Mouse (Mus musculus): ENCODE measurements around the gene Slc24a2. TPM values are rescaled to one million over a fixed set of nuclear protein-coding genes. Genes with fewer than 3 reads are reported as not detected.
A peak's percentile ranks its signal among the peaks of the same experiment; 100 is the strongest.

Gene Slc24a2
- 1.8 and 3.0 TPM in 2 replicates for polyA plus RNA-seq (2012; rRNA removed)

GRCm38 (mm10) chr4:87229960-87230551 is at the start of gene Slc24a2:
Slc24a2 (minus strand) TSS chr4:87230477.
- TF ChIP-seq POLR2A (IDR thresholded peaks at IDR 0.05; ENCODE audit: borderline replicate concordance, extremely low read depth, insufficient read depth, insufficient read length, poor library complexity, severe bottlenecking) (no peak), CTCF (IDR thresholded peaks at IDR 0.05; ENCODE audit: borderline replicate concordance, extremely low read depth, insufficient read depth, insufficient read length) (0 out of 2 replicates have a peak, but pooled peaks have one; percentile 2)
- DNase-seq (ENCODE audit: low read depth): peak; percentile 84

GRCm38 (mm10) chr4:87274825-87275224 is 44.5 kb upstream of the Slc24a2 start:
- DNase-seq (ENCODE audit: low read depth): no peak
- TF ChIP-seq CTCF (IDR thresholded peaks at IDR 0.05; ENCODE audit: borderline replicate concordance, extremely low read depth, insufficient read depth, insufficient read length): no peak
- TF ChIP-seq POLR2A (IDR thresholded peaks at IDR 0.05; ENCODE audit: borderline replicate concordance, extremely low read depth, insufficient read depth, insufficient read length, poor library complexity, severe bottlenecking): no peak

- peak; percentile 22 for DNase-seq (ENCODE audit: low read depth)
Observed at GRCm38 (mm10) chr4:87274276-87274675, 44.0 kb upstream of the Slc24a2 start.

GRCm38 (mm10) chr4:87273476-87273875 is 43.2 kb upstream of the Slc24a2 start:
- TF ChIP-seq CTCF (IDR thresholded peaks at IDR 0.05; ENCODE audit: borderline replicate concordance, extremely low read depth, insufficient read depth, insufficient read length): no peak
- TF ChIP-seq POLR2A (IDR thresholded peaks at IDR 0.05; ENCODE audit: borderline replicate concordance, extremely low read depth, insufficient read depth, insufficient read length, poor library complexity, severe bottlenecking): no peak
- no peak for DNase-seq (ENCODE audit: low read depth)

More at GRCm38 (mm10) chr4:87274276-87274675, 44.0 kb upstream of the Slc24a2 start:
- no peak for TF ChIP-seq POLR2A (IDR thresholded peaks at IDR 0.05; ENCODE audit: borderline replicate concordance, extremely low read depth, insufficient read depth, insufficient read length, poor library complexity, severe bottlenecking)
- TF ChIP-seq CTCF (IDR thresholded peaks at IDR 0.05; ENCODE audit: borderline replicate concordance, extremely low read depth, insufficient read depth, insufficient read length): no peak

GRCm38 (mm10) chr4:87229224-87229959 is 885 bp downstream of the Slc24a2 start:
- peak; percentile 70 for DNase-seq (ENCODE audit: low read depth)
- TF ChIP-seq CTCF (IDR thresholded peaks at IDR 0.05; ENCODE audit: borderline replicate concordance, extremely low read depth, insufficient read depth, insufficient read length): no peak
- no peak for TF ChIP-seq POLR2A (IDR thresholded peaks at IDR 0.05; ENCODE audit: borderline replicate concordance, extremely low read depth, insufficient read depth, insufficient read length, poor library complexity, severe bottlenecking)

GRCm38 (mm10) chr4:87221586-87221985 is 8.7 kb downstream of the Slc24a2 start:
- TF ChIP-seq POLR2A (IDR thresholded peaks at IDR 0.05; ENCODE audit: borderline replicate concordance, extremely low read depth, insufficient read depth, insufficient read length, poor library complexity, severe bottlenecking): no peak
- no peak for TF ChIP-seq CTCF (IDR thresholded peaks at IDR 0.05; ENCODE audit: borderline replicate concordance, extremely low read depth, insufficient read depth, insufficient read length)
- DNase-seq (ENCODE audit: low read depth): peak; percentile 49

GRCm38 (mm10) chr4:87218196-87218595 is 12.1 kb downstream of the Slc24a2 start:
- DNase-seq (ENCODE audit: low read depth): peak; percentile 34
- TF ChIP-seq POLR2A (IDR thresholded peaks at IDR 0.05; ENCODE audit: borderline replicate concordance, extremely low read depth, insufficient read depth, insufficient read length, poor library complexity, severe bottlenecking): no peak
- TF ChIP-seq CTCF (IDR thresholded peaks at IDR 0.05; ENCODE audit: borderline replicate concordance, extremely low read depth, insufficient read depth, insufficient read length): no peak

- peak; percentile 56 for DNase-seq (ENCODE audit: low read depth)
- TF ChIP-seq POLR2A (IDR thresholded peaks at IDR 0.05; ENCODE audit: borderline replicate concordance, extremely low read depth, insufficient read depth, insufficient read length, poor library complexity, severe bottlenecking): no peak
- no peak for TF ChIP-seq CTCF (IDR thresholded peaks at IDR 0.05; ENCODE audit: borderline replicate concordance, extremely low read depth, insufficient read depth, insufficient read length)
Observed at GRCm38 (mm10) chr4:87211344-87211978, 18.8 kb downstream of the Slc24a2 start.

GRCm38 (mm10) chr4:87210533-87210932 is 19.7 kb downstream of the Slc24a2 start:
- TF ChIP-seq POLR2A (IDR thresholded peaks at IDR 0.05; ENCODE audit: borderline replicate concordance, extremely low read depth, insufficient read depth, insufficient read length, poor library complexity, severe bottlenecking): no peak
- TF ChIP-seq CTCF (IDR thresholded peaks at IDR 0.05; ENCODE audit: borderline replicate concordance, extremely low read depth, insufficient read depth, insufficient read length): no peak

GRCm38 (mm10) chr4:87202081-87202480 is 28.2 kb downstream of the Slc24a2 start:
- TF ChIP-seq POLR2A (IDR thresholded peaks at IDR 0.05; ENCODE audit: borderline replicate concordance, extremely low read depth, insufficient read depth, insufficient read length, poor library complexity, severe bottlenecking) (no peak), CTCF (IDR thresholded peaks at IDR 0.05; ENCODE audit: borderline replicate concordance, extremely low read depth, insufficient read depth, insufficient read length) (no peak)
- DNase-seq (ENCODE audit: low read depth): no peak

More at GRCm38 (mm10) chr4:87210533-87210932, 19.7 kb downstream of the Slc24a2 start:
- DNase-seq (ENCODE audit: low read depth): peak; percentile 81

GRCm38 (mm10) chr4:87201229-87201628 is 29.0 kb downstream of the Slc24a2 start:
- TF ChIP-seq CTCF (IDR thresholded peaks at IDR 0.05; ENCODE audit: borderline replicate concordance, extremely low read depth, insufficient read depth, insufficient read length) (no peak), POLR2A (IDR thresholded peaks at IDR 0.05; ENCODE audit: borderline replicate concordance, extremely low read depth, insufficient read depth, insufficient read length, poor library complexity, severe bottlenecking) (no peak)
- no peak for DNase-seq (ENCODE audit: low read depth)

Data from brain, embryonic 14.5 days (tissue).